Mouse (Mus musculus): Measurements from ENCODE around the gene Olfr591.
A peak's percentile ranks its signal among the peaks of the same experiment; 100 is the strongest.
"Not testable (repeated sequence)": the region's sequence is repeated elsewhere in the genome, so short reads cannot be mapped to it uniquely, and the experiment has no call there.

Gene Olfr591

GRCm38 (mm10) chr7:103178240-103178639, at the start of gene Olfr591:
Gene Olfr591, minus strand, starts transcription at chr7:103178340.
- no peak for DNase-seq (ENCODE audit: low spot score)

GRCm38 (mm10) chr7:103216696-103217095, 38.6 kb upstream of the Olfr591 start, which contains the start of gene Olfr594:
Gene Olfr594, plus strand, starts transcription at chr7:103216996.
- no peak for DNase-seq (ENCODE audit: low spot score)

- not testable (repeated sequence) for DNase-seq (ENCODE audit: low spot score)
These were observed 33.9 kb upstream of the Olfr591 start for GRCm38 (mm10) chr7:103212050-103212449.

GRCm38 (mm10) chr7:103211562-103211961, 33.4 kb upstream of the Olfr591 start, which contains the start of gene Olfr593:
Gene Olfr593, plus strand, starts transcription at chr7:103211862.
- DNase-seq (ENCODE audit: low spot score), result no peak

- DNase-seq (ENCODE audit: low spot score), result not testable (repeated sequence)
These were observed 6.4 kb upstream of the Olfr591 start, which contains the start of gene Olfr592 for GRCm38 (mm10) chr7:103184503-103184902. Gene Olfr592, plus strand, starts transcription at chr7:103184803.

- no peak for DNase-seq (ENCODE audit: low spot score)
These were observed 8.4 kb downstream of the Olfr591 start for GRCm38 (mm10) chr7:103169697-103170096.

- no peak for DNase-seq (ENCODE audit: low spot score)
These were observed 21.9 kb downstream of the Olfr591 start, which contains the start of gene Olfr589 for GRCm38 (mm10) chr7:103156256-103156655. Gene Olfr589, minus strand, starts transcription at chr7:103156356.

- DNase-seq (ENCODE audit: low spot score), result no peak
These were observed 37.6 kb downstream of the Olfr591 start, which contains the start of gene Olfr588-ps1 for GRCm38 (mm10) chr7:103140579-103140978. Gene Olfr588-ps1, plus strand, starts transcription at chr7:103140879.

GRCm38 (mm10) chr7:103125538-103125937, 52.6 kb downstream of the Olfr591 start, which contains the start of gene Olfr586:
Gene Olfr586, minus strand, starts transcription at chr7:103125638.
- DNase-seq (ENCODE audit: low spot score), result no peak

- DNase-seq (ENCODE audit: low spot score), result peak; percentile 35
These were observed 58.7 kb downstream of the Olfr591 start for GRCm38 (mm10) chr7:103119406-103119805.
